Mouse (Mus musculus) v-Abl transformed pro-B cells (cell line): ENCODE data around the gene Gm21985.

Experiments
- in situ Hi-C, 2 experiments: fragments of 400-800 bp; cut with MboI; formaldehyde crosslinking; loops; one replicate each; pipeline ENCODE4 v1.15.1; 2025; ENCODE audit not compliant: unreplicated experiment in 2 of 2

Gm21985 gene

GRCm38 (mm10) chr2:112266242-112266592 is at the start of gene Gm21985:
TSS of gene Gm21985 (plus strand) at chr2:112266314.
- in situ Hi-C loops = loop anchor here (10.0 kb wide), 4 partner anchors 69 to 1579 kb away; partner anchors contain the start of genes Arhgap11a (in 1 of the 2), Chrm5 (in 1 of the 2) and Emc7 (in 1 of the 2)

- in situ Hi-C loops = loop anchor here (25.0 kb wide), 2 partner anchors 570 to 2005 kb away; no protein-coding TSS in a partner anchor
Measured at GRCm38 (mm10) chr2:112217614-112218013, 48.5 kb upstream of the Gm21985 start.

- in situ Hi-C loops = loop anchor here (25.0 kb wide), 2 partner anchors 566 to 2009 kb away; no protein-coding TSS in a partner anchor
Measured at GRCm38 (mm10) chr2:112220880-112221279, 45.2 kb upstream of the Gm21985 start.

GRCm38 (mm10) chr2:112222607-112223006 is 43.5 kb upstream of the Gm21985 start:
- in situ Hi-C loops = loop anchor here (25.0 kb wide), 2 partner anchors 565 to 2010 kb away; no protein-coding TSS in a partner anchor

- in situ Hi-C loops = loop anchor here (25.0 kb wide), 2 partner anchors 563 to 2012 kb away; no protein-coding TSS in a partner anchor
Measured at GRCm38 (mm10) chr2:112224356-112224755, 41.8 kb upstream of the Gm21985 start.

GRCm38 (mm10) chr2:112232623-112233022 is 33.5 kb upstream of the Gm21985 start:
- in situ Hi-C loops = no loop called here

GRCm38 (mm10) chr2:112236620-112237019 is 29.5 kb upstream of the Gm21985 start:
- in situ Hi-C loops = no loop called here

GRCm38 (mm10) chr2:112238006-112238405 is 28.1 kb upstream of the Gm21985 start:
- in situ Hi-C loops = no loop called here

- in situ Hi-C loops = no loop called here
Measured at GRCm38 (mm10) chr2:112239212-112239934, 26.7 kb upstream of the Gm21985 start, which contains the start of gene Lpcat4. TSS of gene Lpcat4 (plus strand) at chr2:112239468.

GRCm38 (mm10) chr2:112239935-112240721 is 26.0 kb upstream of the Gm21985 start:
- in situ Hi-C loops = no loop called here

GRCm38 (mm10) chr2:112241787-112242186 is 24.3 kb upstream of the Gm21985 start:
- in situ Hi-C loops = no loop called here

- in situ Hi-C loops = no loop called here
Measured at GRCm38 (mm10) chr2:112245307-112245706, 20.8 kb upstream of the Gm21985 start.

GRCm38 (mm10) chr2:112246193-112246592 is 19.9 kb upstream of the Gm21985 start:
- in situ Hi-C loops = no loop called here

GRCm38 (mm10) chr2:112247323-112247722 is 18.8 kb upstream of the Gm21985 start:
- in situ Hi-C loops = no loop called here

GRCm38 (mm10) chr2:112249780-112250453 is 16.2 kb upstream of the Gm21985 start:
- in situ Hi-C loops = no loop called here

- in situ Hi-C loops = no loop called here
Measured at GRCm38 (mm10) chr2:112254675-112255515, 11.2 kb upstream of the Gm21985 start.

GRCm38 (mm10) chr2:112259241-112259962 is 6.7 kb upstream of the Gm21985 start, which contains the start of gene Nutm1:
TSS of gene Nutm1 (minus strand) at chr2:112259291.
- in situ Hi-C loops = no loop called here

- in situ Hi-C loops = loop anchor here (5.0 to 10.0 kb wide), 9 partner anchors 65 to 1583 kb away; partner anchors contain the start of genes Emc7 (in 2 of the 2), Arhgap11a (in 1 of the 2), Chrm5 (in 1 of the 2) and Emc4 (in 1 of the 2)
Measured at GRCm38 (mm10) chr2:112261748-112262653, 4.1 kb upstream of the Gm21985 start, which contains the start of gene Nop10. TSS of gene Nop10 (plus strand) at chr2:112261926.
